Mouse (Mus musculus): ENCODE measurements at regions not wholly inside any gene's neighbourhood (a gene's known extent, or its start where the extent isn't known, plus 50 kb on each side); places are given as distances from the start of the nearest gene placed in this dataset.

- 92% methylated on average over 4 of the region's 4 CpGs for WGBS
- no peak overlapping the region for H3K27ac ChIP-seq (ENCODE audit: low read depth, low read length)
- no peak for ATAC-seq (ENCODE audit: low FRiP score)
- H3K9ac ChIP-seq (ENCODE audit: low read length) = no peak overlapping the region
- no peak for DNase-seq (ENCODE audit: low spot score, missing footprints)
- H3K4me2 ChIP-seq = no peak overlapping the region
- H3K4me1 ChIP-seq (ENCODE audit: control insufficient read depth, insufficient read depth, low read length) = no peaks in the 10 kb centered on the region
- H3K27me3 ChIP-seq (ENCODE audit: control insufficient read depth, insufficient read depth, low read length) = no peaks in the 10 kb centered on the region
- H3K4me3 ChIP-seq (ENCODE audit: low read depth, low read length) = no peak overlapping the region
- H3K36me3 ChIP-seq (ENCODE audit: control insufficient read depth, insufficient read depth, low read length) = no peaks in the 10 kb centered on the region
- H3K9me3 ChIP-seq (ENCODE audit: control insufficient read depth, low read length) = no peaks in the 10 kb centered on the region
These were observed 237.1 kb downstream of the Rwdd3 start for GRCm38 (mm10) chr3:120934401-120934800.

DNA sequence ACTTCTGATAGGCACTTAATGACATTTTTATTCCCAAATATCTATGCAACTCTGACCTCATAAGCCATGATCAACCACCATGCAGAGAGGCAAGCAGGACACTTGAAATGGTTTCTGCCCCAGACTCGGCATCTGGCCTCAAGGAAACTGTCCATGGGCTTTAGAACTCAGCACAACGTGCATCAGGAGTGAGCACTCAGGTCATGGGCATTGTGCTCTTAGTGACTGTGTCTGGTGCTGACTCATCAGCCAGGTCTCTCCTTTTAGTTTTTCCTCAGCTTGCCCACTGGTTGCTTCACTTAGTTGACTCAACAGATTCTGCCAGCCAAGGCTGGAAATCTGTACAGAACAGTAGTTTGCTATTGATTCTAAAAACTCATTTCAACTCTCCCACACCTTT, 251.1 kb downstream of the Rwdd3 start:
- no peaks in the 10 kb centered on the region for H3K27me3 ChIP-seq (ENCODE audit: control insufficient read depth, insufficient read depth, low read length)
- ATAC-seq (ENCODE audit: low FRiP score) = no peak
- no peak overlapping the region for H3K4me3 ChIP-seq (ENCODE audit: low read depth, low read length)
- H3K4me2 ChIP-seq = no peak overlapping the region
- no peak overlapping the region for H3K9ac ChIP-seq (ENCODE audit: low read length)
- H3K36me3 ChIP-seq (ENCODE audit: control insufficient read depth, insufficient read depth, low read length) = no peaks in the 10 kb centered on the region
- no peak for DNase-seq (ENCODE audit: low spot score, missing footprints)
- H3K4me1 ChIP-seq (ENCODE audit: control insufficient read depth, insufficient read depth, low read length) = no peaks in the 10 kb centered on the region
- H3K27ac ChIP-seq (ENCODE audit: low read depth, low read length) = no peak overlapping the region
- WGBS = 86% methylated on average over 2 of the region's 2 CpGs
- no peaks in the 10 kb centered on the region for H3K9me3 ChIP-seq (ENCODE audit: control insufficient read depth, low read length)

DNA sequence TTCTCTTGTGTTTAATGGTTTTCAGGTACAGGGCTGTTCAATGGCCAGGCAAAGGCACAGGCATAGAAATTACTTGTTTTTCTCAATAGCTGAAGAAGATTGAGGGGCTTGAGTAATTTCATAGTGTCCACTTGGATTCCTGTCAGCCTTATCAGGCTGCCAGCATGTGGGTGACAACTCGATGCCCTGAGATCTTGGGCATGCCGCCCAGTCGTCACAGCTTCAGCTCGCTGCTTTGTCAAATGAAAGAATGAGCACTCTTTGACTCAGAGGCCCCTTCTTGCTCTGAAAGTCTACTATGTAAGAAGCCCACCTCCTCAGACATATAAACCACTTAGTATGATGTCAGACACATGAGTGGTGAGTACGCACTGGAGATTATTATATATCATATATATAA, 272.6 kb downstream of the Rwdd3 start:
- no peaks in the 10 kb centered on the region for H3K4me1 ChIP-seq (ENCODE audit: control insufficient read depth, insufficient read depth, low read length)
- no peaks in the 10 kb centered on the region for H3K36me3 ChIP-seq (ENCODE audit: control insufficient read depth, insufficient read depth, low read length)
- DNase-seq (ENCODE audit: low spot score, missing footprints) (no peak), ATAC-seq (ENCODE audit: low FRiP score) (no peak)
- H3K9ac ChIP-seq (ENCODE audit: low read length) = no peak overlapping the region
- H3K27me3 ChIP-seq (ENCODE audit: control insufficient read depth, insufficient read depth, low read length) = no peaks in the 10 kb centered on the region
- WGBS = 86% methylated on average over 5 of the region's 5 CpGs
- H3K4me2 ChIP-seq = no peak overlapping the region
- H3K4me3 ChIP-seq (ENCODE audit: low read depth, low read length) = no peak overlapping the region
- no peak overlapping the region for H3K27ac ChIP-seq (ENCODE audit: low read depth, low read length)
- no peaks in the 10 kb centered on the region for H3K9me3 ChIP-seq (ENCODE audit: control insufficient read depth, low read length)

DNA sequence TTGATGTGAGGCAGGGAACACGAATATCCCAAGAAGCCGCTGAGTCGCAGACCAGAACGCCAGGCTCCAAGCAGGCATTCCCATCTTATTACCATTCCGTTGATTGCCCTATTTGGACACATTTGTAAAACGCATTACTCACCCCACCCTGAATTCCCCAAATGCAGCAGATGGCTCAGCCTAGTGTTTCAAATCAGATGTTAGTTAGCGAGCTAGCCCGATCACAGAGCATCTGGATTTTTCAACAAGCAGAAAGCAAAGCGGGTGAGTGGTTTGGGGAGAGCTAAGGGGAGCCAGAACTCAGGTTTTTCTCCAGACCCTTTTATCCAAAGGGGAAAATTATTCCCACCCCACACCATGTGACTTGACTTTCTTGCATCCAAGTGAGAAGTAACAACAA, 273.2 kb downstream of the Rwdd3 start:
- H3K4me1 ChIP-seq (ENCODE audit: control insufficient read depth, insufficient read depth, low read length) = no peaks in the 10 kb centered on the region
- H3K27me3 ChIP-seq (ENCODE audit: control insufficient read depth, insufficient read depth, low read length) = no peaks in the 10 kb centered on the region
- H3K27ac ChIP-seq (ENCODE audit: low read depth, low read length) = no peak overlapping the region
- DNase-seq (ENCODE audit: low spot score, missing footprints) = no peak
- H3K36me3 ChIP-seq (ENCODE audit: control insufficient read depth, insufficient read depth, low read length) = no peaks in the 10 kb centered on the region
- WGBS = 89% methylated on average over 9 of the region's 9 CpGs
- no peak overlapping the region for H3K4me3 ChIP-seq (ENCODE audit: low read depth, low read length)
- H3K4me2 ChIP-seq = no peak overlapping the region
- ATAC-seq (ENCODE audit: low FRiP score) = no peak
- H3K9ac ChIP-seq (ENCODE audit: low read length) = no peak overlapping the region
- H3K9me3 ChIP-seq (ENCODE audit: control insufficient read depth, low read length) = no peaks in the 10 kb centered on the region

GRCm38 (mm10) chr3:120897758-120898157, 273.7 kb downstream of the Rwdd3 start:
- no peaks in the 10 kb centered on the region for H3K27me3 ChIP-seq (ENCODE audit: control insufficient read depth, insufficient read depth, low read length)
- WGBS = 95% methylated on average over 9 of the region's 9 CpGs
- H3K4me1 ChIP-seq (ENCODE audit: control insufficient read depth, insufficient read depth, low read length) = no peaks in the 10 kb centered on the region
- no peaks in the 10 kb centered on the region for H3K36me3 ChIP-seq (ENCODE audit: control insufficient read depth, insufficient read depth, low read length)
- no peak for DNase-seq (ENCODE audit: low spot score, missing footprints)
- H3K4me2 ChIP-seq = no peak overlapping the region
- no peak overlapping the region for H3K4me3 ChIP-seq (ENCODE audit: low read depth, low read length)
- ATAC-seq (ENCODE audit: low FRiP score) = no peak
- no peak overlapping the region for H3K27ac ChIP-seq (ENCODE audit: low read depth, low read length)
- H3K9ac ChIP-seq (ENCODE audit: low read length) = no peak overlapping the region
- H3K9me3 ChIP-seq (ENCODE audit: control insufficient read depth, low read length) = no peaks in the 10 kb centered on the region

- Histone ChIP-seq H3K27me3 (ENCODE audit: control insufficient read depth, insufficient read depth, low read length) (no peaks in the 10 kb centered on the region), H3K9me3 (ENCODE audit: control insufficient read depth, low read length) (no peaks in the 10 kb centered on the region), H3K9ac (ENCODE audit: low read length) (no peak overlapping the region), H3K27ac (ENCODE audit: low read depth, low read length) (no peak overlapping the region), H3K36me3 (ENCODE audit: control insufficient read depth, insufficient read depth, low read length) (no peaks in the 10 kb centered on the region), H3K4me2 (no peak overlapping the region), H3K4me1 (ENCODE audit: control insufficient read depth, insufficient read depth, low read length) (no peaks in the 10 kb centered on the region), H3K4me3 (ENCODE audit: low read depth, low read length) (no peak overlapping the region)
- ATAC-seq (ENCODE audit: low FRiP score) (no peak), DNase-seq (ENCODE audit: low spot score, missing footprints) (no peak)
- 78% methylated on average over 12 of the region's 12 CpGs for WGBS
These were observed 274.3 kb downstream of the Rwdd3 start for GRCm38 (mm10) chr3:120897221-120897620.

- DNase-seq (ENCODE audit: low spot score, missing footprints) (no peak), ATAC-seq (ENCODE audit: low FRiP score) (no peak)
- no peak overlapping the region for H3K4me3 ChIP-seq (ENCODE audit: low read depth, low read length)
- H3K36me3 ChIP-seq (ENCODE audit: control insufficient read depth, insufficient read depth, low read length) = no peaks in the 10 kb centered on the region
- WGBS = 75% methylated on average over 20 of the region's 20 CpGs
- no peak overlapping the region for H3K27ac ChIP-seq (ENCODE audit: low read depth, low read length)
- H3K9me3 ChIP-seq (ENCODE audit: control insufficient read depth, low read length) = no peaks in the 10 kb centered on the region
- no peaks in the 10 kb centered on the region for H3K4me1 ChIP-seq (ENCODE audit: control insufficient read depth, insufficient read depth, low read length)
- H3K27me3 ChIP-seq (ENCODE audit: control insufficient read depth, insufficient read depth, low read length) = no peaks in the 10 kb centered on the region
- H3K9ac ChIP-seq (ENCODE audit: low read length) = no peak overlapping the region
- no peak overlapping the region for H3K4me2 ChIP-seq
These were observed 285.2 kb downstream of the Rwdd3 start for GRCm38 (mm10) chr3:120886063-120886841.

GRCm38 (mm10) chr3:120885401-120885800, 286.1 kb downstream of the Rwdd3 start:
- 94% methylated on average over 5 of the region's 5 CpGs for WGBS
- no peak for DNase-seq (ENCODE audit: low spot score, missing footprints)
- Histone ChIP-seq H3K9ac (ENCODE audit: low read length) (no peak overlapping the region), H3K4me1 (ENCODE audit: control insufficient read depth, insufficient read depth, low read length) (no peaks in the 10 kb centered on the region), H3K27ac (ENCODE audit: low read depth, low read length) (no peak overlapping the region), H3K36me3 (ENCODE audit: control insufficient read depth, insufficient read depth, low read length) (no peaks in the 10 kb centered on the region), H3K4me3 (ENCODE audit: low read depth, low read length) (no peak overlapping the region), H3K9me3 (ENCODE audit: control insufficient read depth, low read length) (no peaks in the 10 kb centered on the region), H3K4me2 (no peak overlapping the region), H3K27me3 (ENCODE audit: control insufficient read depth, insufficient read depth, low read length) (no peaks in the 10 kb centered on the region)
- ATAC-seq (ENCODE audit: low FRiP score) = no peak

GRCm38 (mm10) chr3:120884189-120884588, 287.3 kb downstream of the Rwdd3 start:
- ATAC-seq (ENCODE audit: low FRiP score) (no peak), DNase-seq (ENCODE audit: low spot score, missing footprints) (no peak)
- H3K9me3 ChIP-seq (ENCODE audit: control insufficient read depth, low read length) = no peaks in the 10 kb centered on the region
- no peaks in the 10 kb centered on the region for H3K36me3 ChIP-seq (ENCODE audit: control insufficient read depth, insufficient read depth, low read length)
- no peak overlapping the region for H3K9ac ChIP-seq (ENCODE audit: low read length)
- no peak overlapping the region for H3K4me3 ChIP-seq (ENCODE audit: low read depth, low read length)
- WGBS = 86% methylated on average over 10 of the region's 10 CpGs
- H3K27me3 ChIP-seq (ENCODE audit: control insufficient read depth, insufficient read depth, low read length) = no peaks in the 10 kb centered on the region
- H3K4me1 ChIP-seq (ENCODE audit: control insufficient read depth, insufficient read depth, low read length) = no peaks in the 10 kb centered on the region
- no peak overlapping the region for H3K4me2 ChIP-seq
- H3K27ac ChIP-seq (ENCODE audit: low read depth, low read length) = no peak overlapping the region
